Mouse (Mus musculus) erythroblast, embryonic 14.5 days (primary cell): Measurements from ENCODE around the gene Nmt1.

Experiments used
- GATA1 ChIP-seq: IDR thresholded peaks from 2 replicates; pipeline ENCODE4 v1.6.1; 2012; ENCODE audit warnings: low read length, inconsistent platforms, mixed read lengths
- TAL1 ChIP-seq: IDR thresholded peaks from 3 replicates; pipeline ENCODE4 v1.6.1; 2012; ENCODE audit warnings: low read length, inconsistent platforms, mixed read lengths

DNA sequence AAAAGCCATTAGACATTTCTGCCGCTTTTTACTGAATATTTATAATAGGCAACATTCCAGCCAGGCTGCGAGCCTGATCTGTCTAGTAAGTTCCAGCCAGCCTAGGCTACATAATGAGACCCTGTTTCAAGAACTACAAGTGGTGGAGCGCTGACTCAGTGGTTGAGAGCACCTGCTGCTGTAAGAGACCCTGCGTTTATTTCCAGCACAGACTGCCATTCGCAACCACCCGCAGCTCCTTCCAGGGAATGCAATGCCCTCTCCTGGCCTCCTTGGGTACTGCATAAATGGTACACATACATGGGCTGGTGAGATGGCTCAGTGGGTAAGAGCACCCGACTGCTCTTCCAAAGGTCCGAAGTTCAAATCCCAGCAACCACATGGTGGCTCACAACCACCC is 18.8 kb upstream of the Nmt1 start:
- TF ChIP-seq GATA1 (no peak), TAL1 (no peak)
